Mouse (Mus musculus) E14TG2a.4 (cell line): ENCODE measurements around the gene Kif13a.

Experiments
- CTCF ChIP-seq: conservative IDR thresholded peaks from 2 replicates; pipeline ENCODE4 v1.5.1; 2014; ENCODE audit warnings: low read length
- NANOG ChIP-seq: IDR thresholded peaks from 2 replicates; pipeline ENCODE4 v1.6.1; 2014; ENCODE audit warnings: borderline replicate concordance, low read length, mixed read lengths
- POU5F1 ChIP-seq: IDR thresholded peaks from 2 replicates; pipeline ENCODE4 v1.6.1; 2014; ENCODE audit warnings: low read length, borderline replicate concordance

DNA sequence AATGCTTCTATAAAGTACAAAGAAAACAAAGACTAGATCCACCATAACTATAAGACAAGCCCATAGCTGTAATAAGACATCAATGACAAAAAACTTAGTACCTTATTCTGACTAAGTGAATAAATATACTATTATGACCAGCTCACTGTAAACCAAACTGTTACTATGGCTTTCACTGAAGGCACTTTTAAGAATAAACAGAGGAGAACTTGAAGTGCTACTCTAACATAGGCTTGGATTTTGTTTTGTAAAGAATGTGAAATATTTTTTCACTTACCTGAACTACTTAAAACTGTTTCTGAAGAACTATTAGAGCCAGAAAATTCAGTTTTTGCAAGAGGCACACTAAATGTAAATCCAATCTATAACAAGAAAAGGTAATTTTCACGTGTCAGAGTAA is 230.3 kb downstream of the Kif13a start:
- no peak for TF ChIP-seq CTCF
- no peak for TF ChIP-seq POU5F1
- no peak for TF ChIP-seq NANOG
